Mouse (Mus musculus) layer of hippocampus, adult 2 months (tissue): ENCODE measurements around the gene Creb5. TPM values are rescaled to one million over a fixed set of nuclear protein-coding genes. Genes with fewer than 3 reads are reported as not detected.
A peak's percentile ranks its signal among the peaks of the same experiment; 100 is the strongest.

ENCODE experiments used
- DNase-seq, 2 experiments: peaks; one replicate each; pipeline ENCODE4 v3.0.0; 2022; ENCODE audit warnings: low spot score in 2 of 2
- H3K27ac ChIP-seq: fragments of 200-600 bp; 2 replicates; pipeline ENCODE4 v1.8.1; 2022
- H3K4me3 ChIP-seq: fragments of 200-600 bp; 2 replicates; pipeline ENCODE4 v1.8.1; 2022; ENCODE audit warnings: mild to moderate bottlenecking
- CTCF ChIP-seq: fragments of 200-600 bp; conservative IDR thresholded peaks from 2 replicates; pipeline ENCODE4 v1.8.1; 2022; ENCODE audit warnings: antibody characterized with exemption, mild to moderate bottlenecking, moderate library complexity
- total RNA-seq, 2 experiments: library from RNA; stranded (reverse); gene quantifications; 2 replicates each; pipeline ENCODE4 v1.2.3; 2021

Gene Creb5
- total RNA-seq, 2 experiments from 2014 or later, result 5.0 to 5.6 TPM

DNA sequence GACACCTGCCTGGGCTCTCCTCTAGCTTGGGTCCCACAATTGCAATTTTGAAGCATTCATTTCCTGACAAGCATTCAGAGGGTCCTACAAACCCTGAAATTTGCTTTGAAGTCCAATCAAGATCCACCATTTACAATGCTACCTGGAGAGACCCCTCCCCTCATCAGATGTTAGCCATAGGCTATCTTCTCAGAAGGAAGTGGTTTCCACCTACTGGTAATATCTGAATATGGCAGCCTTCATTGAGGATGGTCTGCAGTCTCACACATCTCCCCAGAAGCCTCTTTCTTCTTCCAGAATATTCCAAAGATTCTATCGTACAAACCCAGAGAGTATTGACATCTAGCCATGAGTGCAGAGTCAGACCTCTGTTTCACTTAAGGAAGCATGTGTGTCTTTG is 362.7 kb downstream of the Creb5 start:
- peak; percentile 80 for TF ChIP-seq CTCF
- DNase-seq, result no peak
- H3K4me3 ChIP-seq, result no peak overlapping the region
- H3K27ac ChIP-seq, result no peak overlapping the region

DNA sequence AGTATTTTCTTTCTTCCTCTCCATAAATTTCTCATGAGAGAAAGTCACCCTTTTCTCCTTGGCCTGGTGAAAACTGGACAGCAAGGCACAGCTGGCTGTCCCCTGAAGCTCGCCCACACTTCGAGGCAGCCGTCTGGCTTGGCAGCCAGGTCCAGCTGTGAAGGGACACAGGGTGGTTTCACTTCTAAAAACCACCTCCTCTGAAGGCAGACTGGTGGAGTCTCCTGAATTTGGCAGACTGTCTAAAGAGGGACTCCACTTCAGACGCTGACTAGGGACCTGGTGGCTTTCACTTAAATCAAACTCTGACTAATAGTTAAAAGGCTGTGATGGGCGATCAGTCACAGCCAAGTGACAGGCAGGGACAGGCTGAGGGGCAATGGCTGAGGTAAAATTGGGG is 365.6 kb downstream of the Creb5 start:
- no peak for DNase-seq
- H3K27ac ChIP-seq, result no peak overlapping the region
- H3K4me3 ChIP-seq, result no peak overlapping the region
- TF ChIP-seq CTCF, result no peak

- TF ChIP-seq CTCF, result no peak
- DNase-seq, result no peak
- no peak overlapping the region for H3K27ac ChIP-seq
- no peak overlapping the region for H3K4me3 ChIP-seq
Observed at GRCm38 (mm10) chr6:53653706-53654360, 366.8 kb downstream of the Creb5 start.

- DNase-seq, result no peak
- H3K27ac ChIP-seq, result no peak overlapping the region
- no peak for TF ChIP-seq CTCF
- H3K4me3 ChIP-seq, result no peak overlapping the region
Observed at GRCm38 (mm10) chr6:53654361-53654824, 367.3 kb downstream of the Creb5 start.

- TF ChIP-seq CTCF, result no peak
- no peak for DNase-seq
Observed at GRCm38 (mm10) chr6:53656466-53656865, 369.4 kb downstream of the Creb5 start.

GRCm38 (mm10) chr6:53657483-53657882 is 370.4 kb downstream of the Creb5 start:
- H3K4me3 ChIP-seq, result no peak overlapping the region
- no peak overlapping the region for H3K27ac ChIP-seq
- DNase-seq, result no peak
- TF ChIP-seq CTCF, result no peak

More at GRCm38 (mm10) chr6:53656466-53656865, 369.4 kb downstream of the Creb5 start:
- Histone ChIP-seq H3K4me3 (no peak overlapping the region), H3K27ac (no peak overlapping the region)

GRCm38 (mm10) chr6:53662858-53663833 is 376.1 kb downstream of the Creb5 start:
- Histone ChIP-seq H3K27ac (no peak overlapping the region), H3K4me3 (no peak overlapping the region)
- DNase-seq, result no peak
- no peak for TF ChIP-seq CTCF

GRCm38 (mm10) chr6:53664759-53665158 is 377.7 kb downstream of the Creb5 start:
- Histone ChIP-seq H3K27ac (no peak overlapping the region), H3K4me3 (no peak overlapping the region)
- no peak for TF ChIP-seq CTCF
- no peak for DNase-seq

DNA sequence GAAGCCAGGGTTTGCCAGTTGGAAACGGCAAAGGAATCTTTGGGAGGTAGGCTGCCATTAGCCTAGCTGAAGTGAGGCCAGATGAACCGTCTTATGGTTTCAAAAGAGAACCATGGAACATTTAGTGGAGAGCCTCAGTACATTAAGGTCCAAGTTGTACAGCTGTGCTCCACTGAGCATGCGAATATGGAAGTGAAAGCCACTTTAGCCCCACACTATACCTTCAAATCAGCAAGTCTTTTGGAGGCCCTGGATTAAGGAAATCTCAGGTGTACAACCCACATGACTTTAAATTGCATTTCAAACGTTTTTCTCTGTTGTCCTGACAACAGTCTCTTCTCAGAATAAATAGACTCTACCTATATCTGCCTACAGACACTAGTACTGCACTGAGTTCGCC is 379.4 kb downstream of the Creb5 start:
- no peak for DNase-seq
- Histone ChIP-seq H3K27ac (no peak overlapping the region), H3K4me3 (no peak overlapping the region)
- no peak for TF ChIP-seq CTCF

DNA sequence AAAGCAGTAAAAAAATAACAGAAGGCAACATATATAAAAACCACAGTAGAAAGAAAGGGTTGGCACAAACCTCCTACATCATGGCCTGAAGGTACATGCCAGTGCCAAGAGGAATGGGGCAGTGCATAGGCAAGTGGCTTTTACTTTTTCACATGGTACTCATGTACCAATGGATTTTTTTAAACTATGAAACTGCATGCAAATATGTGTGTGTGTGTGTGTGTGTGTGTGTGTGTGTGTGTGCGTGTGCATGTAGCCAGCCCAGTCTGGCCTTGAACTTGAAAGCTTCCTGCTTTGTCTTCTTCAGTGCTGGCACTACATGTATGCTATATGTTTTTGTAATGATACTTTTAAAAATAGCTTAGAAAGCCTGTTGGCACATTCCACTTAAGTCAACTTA is 391.2 kb downstream of the Creb5 start:
- TF ChIP-seq CTCF, result no peak
- DNase-seq, result no peak
- Histone ChIP-seq H3K27ac (no peak overlapping the region), H3K4me3 (no peak overlapping the region)

- H3K27ac ChIP-seq, result no peak overlapping the region
- no peak for DNase-seq
- no peak for TF ChIP-seq CTCF
- no peak overlapping the region for H3K4me3 ChIP-seq
Observed at GRCm38 (mm10) chr6:53680046-53680445, 393.0 kb downstream of the Creb5 start.

DNA sequence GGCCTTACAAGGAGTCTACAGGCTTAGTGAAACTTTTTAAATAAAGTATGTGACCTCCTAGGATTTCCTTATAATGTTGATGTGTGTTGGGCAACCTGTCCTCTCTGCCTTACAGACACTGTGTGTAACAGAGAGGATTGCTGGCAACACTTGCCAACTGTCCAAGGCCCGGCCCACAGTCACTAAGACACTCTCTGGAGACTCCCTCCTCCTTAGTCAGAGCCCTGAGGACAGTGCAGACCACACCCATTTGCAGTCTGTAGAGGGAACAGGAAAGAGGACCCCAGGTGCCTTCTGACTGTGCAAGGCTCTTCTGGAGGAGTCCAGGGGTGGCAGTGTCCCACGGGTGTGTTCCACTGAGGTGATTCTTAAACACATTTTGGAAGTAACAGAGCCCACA is 397.3 kb downstream of the Creb5 start:
- no peak for TF ChIP-seq CTCF
- H3K27ac ChIP-seq, result no peak overlapping the region
- H3K4me3 ChIP-seq, result no peak overlapping the region
- DNase-seq, result no peak

DNA sequence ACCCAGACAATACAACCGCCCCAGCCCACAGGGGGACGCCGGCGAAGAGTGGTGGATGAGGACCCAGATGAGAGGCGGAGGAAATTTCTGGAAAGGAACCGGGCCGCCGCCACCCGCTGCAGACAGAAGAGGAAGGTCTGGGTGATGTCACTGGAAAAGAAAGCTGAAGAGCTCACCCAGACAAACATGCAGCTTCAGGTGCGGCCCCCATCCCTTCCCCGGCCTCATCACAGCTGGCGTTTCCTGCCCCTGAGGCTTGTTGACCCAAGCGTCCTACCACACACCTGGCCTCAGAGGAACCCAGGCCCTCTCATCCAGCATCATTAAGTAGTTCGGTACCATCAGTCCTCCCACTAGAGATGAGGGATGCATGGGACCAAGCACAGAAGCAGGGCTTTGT is 398.3 kb downstream of the Creb5 start:
- H3K27ac ChIP-seq, result no peak overlapping the region
- DNase-seq, result no peak

More for the DNA sequence above, 398.3 kb downstream of the Creb5 start:
- no peak for TF ChIP-seq CTCF
- no peak overlapping the region for H3K4me3 ChIP-seq
